Mouse (Mus musculus): ENCODE data around the gene Tmc7. TPM values are rescaled to one million over a fixed set of nuclear protein-coding genes. Genes with fewer than 3 reads are reported as not detected.
A peak's percentile ranks its signal among the peaks of the same experiment; 100 is the strongest.

The Tmc7 gene
- 10 to 100 TPM; 15.2 to 19.5 TPM for total RNA-seq (2021)

DNA sequence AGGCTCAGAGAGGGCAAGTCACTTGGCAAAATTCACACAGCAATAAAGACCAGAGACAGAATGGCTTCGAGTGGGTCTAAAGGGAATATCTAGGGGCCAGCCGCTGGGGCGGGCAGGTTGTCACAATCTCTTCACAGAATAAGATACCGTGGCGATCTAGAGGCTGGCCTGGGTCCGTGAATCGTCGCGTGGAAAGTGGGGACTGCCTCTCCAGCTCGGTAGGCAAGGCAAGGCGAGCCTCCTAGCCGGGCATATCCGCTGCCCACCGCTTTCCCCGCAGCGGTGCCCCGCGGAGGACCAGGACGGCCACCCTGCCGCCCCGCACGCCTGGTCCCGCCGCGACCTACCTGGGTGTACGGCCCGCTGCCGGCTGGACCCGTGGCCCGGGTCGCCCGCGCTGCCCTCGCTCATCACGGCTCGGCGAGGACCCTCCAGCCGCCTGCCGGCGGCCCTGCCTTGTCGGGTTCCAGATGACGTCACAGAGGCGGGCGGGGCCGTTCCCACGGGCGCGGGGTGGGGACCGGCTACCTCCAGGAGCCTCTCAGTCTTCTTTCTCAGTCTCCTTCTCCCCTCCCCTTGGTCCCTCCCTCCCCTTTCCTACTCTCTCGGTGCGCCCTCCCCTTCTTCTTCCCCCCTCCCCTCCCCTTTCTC, at the start of gene Tmc7:
TSS of gene Tmc7 (minus strand) at position 480 of the 651 bp plus-strand sequence.
- DNase-seq (ENCODE audit: low spot score in 2 of 2), result peak; percentile 81 to 88
- intact Hi-C loops (cut with DNase I), result no loop called here

- DNase-seq (ENCODE audit: low spot score in 2 of 2), result no peak
- intact Hi-C loops (cut with DNase I), result no loop called here
Observed at GRCm38 (mm10) chr7:118633951-118634350, 49.4 kb upstream of the Tmc7 start.

GRCm38 (mm10) chr7:118633094-118633493, 48.6 kb upstream of the Tmc7 start:
- DNase-seq (ENCODE audit: low spot score in 2 of 2), result no peak
- intact Hi-C loops (cut with DNase I), result no loop called here

GRCm38 (mm10) chr7:118627550-118628298, 43.2 kb upstream of the Tmc7 start:
- DNase-seq (ENCODE audit: low spot score in 2 of 2), result no peak
- intact Hi-C loops (cut with DNase I), result no loop called here

DNA sequence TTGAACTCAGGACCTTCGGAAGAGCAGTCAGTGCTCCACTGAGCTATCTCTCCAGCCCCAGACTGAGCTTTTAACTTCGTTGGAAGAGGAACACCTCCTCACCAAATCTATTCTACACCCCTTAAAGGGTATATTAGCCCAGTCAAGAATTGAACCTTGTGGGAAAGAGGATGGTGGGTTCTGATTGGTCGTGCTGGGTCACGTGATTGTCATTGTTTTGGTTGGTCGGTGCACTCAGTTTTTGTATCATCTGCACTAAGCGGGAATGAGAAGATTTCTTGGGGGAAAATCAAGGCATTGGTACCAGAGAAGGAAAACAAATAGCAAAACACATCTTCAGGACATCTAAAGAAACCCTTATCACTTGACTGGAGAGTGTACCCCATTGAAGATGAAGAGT, 36.6 kb upstream of the Tmc7 start:
- no peak for DNase-seq (ENCODE audit: low spot score in 2 of 2)
- intact Hi-C loops (cut with DNase I), result no loop called here

GRCm38 (mm10) chr7:118620243-118620906, 35.8 kb upstream of the Tmc7 start:
- DNase-seq (ENCODE audit: low spot score in 2 of 2), result no peak
- intact Hi-C loops (cut with DNase I), result no loop called here

DNA sequence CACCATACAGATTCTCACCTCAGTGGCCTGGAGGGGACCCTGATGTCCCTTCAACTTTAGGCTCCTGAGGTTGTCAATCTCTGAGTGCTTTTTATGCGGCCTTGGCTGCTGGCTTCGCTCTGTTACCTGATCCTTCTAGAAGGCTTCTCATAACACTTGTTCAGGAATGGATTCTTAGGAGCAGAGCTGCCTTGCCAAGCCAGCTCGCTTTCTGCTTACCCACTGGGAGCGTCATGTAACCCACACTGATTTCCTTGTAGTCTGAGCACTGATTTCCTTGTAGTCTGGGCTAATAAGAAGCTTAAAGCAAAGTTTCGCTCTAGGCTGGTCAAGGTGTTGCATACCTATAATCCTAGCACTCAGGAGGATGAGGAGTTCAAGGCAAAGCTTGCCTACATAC, 33.6 kb upstream of the Tmc7 start:
- intact Hi-C loops (cut with DNase I), result no loop called here
- DNase-seq (ENCODE audit: low spot score in 2 of 2), result no peak

GRCm38 (mm10) chr7:118614076-118614475, 29.5 kb upstream of the Tmc7 start:
- intact Hi-C loops (cut with DNase I), result loop anchor here (5.0 kb wide), 1 partner anchor 43 kb away; no protein-coding TSS in a partner anchor

GRCm38 (mm10) chr7:118611933-118612332, 27.4 kb upstream of the Tmc7 start:
- intact Hi-C loops (cut with DNase I), result loop anchor here (5.0 kb wide), 1 partner anchor 45 kb away; no protein-coding TSS in a partner anchor
- no peak for DNase-seq (ENCODE audit: low spot score in 2 of 2)

More at GRCm38 (mm10) chr7:118614076-118614475, 29.5 kb upstream of the Tmc7 start:
- no peak for DNase-seq (ENCODE audit: low spot score in 2 of 2)

- intact Hi-C loops (cut with DNase I), result loop anchor here (5.0 kb wide), 1 partner anchor 46 kb away; no protein-coding TSS in a partner anchor
- DNase-seq (ENCODE audit: low spot score in 2 of 2), result no peak
Observed at GRCm38 (mm10) chr7:118611185-118611749, 26.7 kb upstream of the Tmc7 start.

GRCm38 (mm10) chr7:118610721-118611120, 26.2 kb upstream of the Tmc7 start:
- intact Hi-C loops (cut with DNase I), result loop anchor here (5.0 kb wide), 1 partner anchor 47 kb away; no protein-coding TSS in a partner anchor
- no peak for DNase-seq (ENCODE audit: low spot score in 2 of 2)

DNA sequence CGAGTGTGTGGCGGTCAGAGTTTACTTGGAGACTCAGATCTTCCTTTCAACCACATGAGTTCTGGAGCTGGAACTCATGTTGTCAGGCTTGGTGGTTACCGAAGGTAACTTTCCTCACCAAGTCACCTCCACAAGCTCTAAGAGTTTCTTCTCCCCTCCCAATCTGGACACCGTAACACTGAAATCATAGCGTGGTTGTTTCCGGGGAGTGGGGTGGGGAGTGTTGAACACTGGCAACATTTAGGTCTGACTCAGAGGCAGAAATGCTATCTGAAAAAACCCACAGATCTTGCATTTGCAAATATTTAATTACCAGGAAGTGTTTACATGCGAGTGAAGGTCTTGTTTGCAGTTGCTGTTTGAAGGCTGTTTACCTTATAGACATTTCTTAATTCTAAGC, 25.3 kb upstream of the Tmc7 start:
- intact Hi-C loops (cut with DNase I), result loop anchor here (5.0 kb wide), 1 partner anchor 47 kb away; no protein-coding TSS in a partner anchor
- DNase-seq (ENCODE audit: low spot score in 2 of 2), result no peak

DNA sequence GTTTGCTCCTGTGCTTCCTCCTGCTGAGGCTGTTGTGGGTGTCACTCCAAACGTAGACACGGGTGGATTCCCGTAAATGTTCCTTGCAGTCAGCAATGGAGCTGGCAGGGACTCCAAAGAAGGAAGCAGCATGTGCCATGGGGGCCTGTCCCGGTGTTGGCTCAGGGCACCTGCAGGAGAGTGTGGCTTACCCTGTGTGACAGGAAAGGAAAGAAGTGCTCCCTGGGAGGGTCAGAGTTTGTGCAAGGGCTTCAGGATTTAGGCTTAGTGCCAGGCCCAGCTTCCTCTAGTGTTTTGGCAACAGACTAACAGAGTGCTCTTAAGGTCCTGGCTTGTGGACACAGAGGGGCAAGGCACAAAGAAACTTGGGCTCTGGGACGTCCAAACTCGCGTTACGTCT, 20.3 kb upstream of the Tmc7 start:
- DNase-seq (ENCODE audit: low spot score in 2 of 2), result no peak
- intact Hi-C loops (cut with DNase I), result no loop called here

- intact Hi-C loops (cut with DNase I), result no loop called here
- no peak for DNase-seq (ENCODE audit: low spot score in 2 of 2)
Observed at GRCm38 (mm10) chr7:118599954-118600631, 15.6 kb upstream of the Tmc7 start.

GRCm38 (mm10) chr7:118597201-118597600, 12.7 kb upstream of the Tmc7 start, which contains the start of gene Tmc5:
Gene Tmc5 (plus strand): TSS chr7:118597297.
- no peak for DNase-seq (ENCODE audit: low spot score in 2 of 2)
- intact Hi-C loops (cut with DNase I), result no loop called here

DNA sequence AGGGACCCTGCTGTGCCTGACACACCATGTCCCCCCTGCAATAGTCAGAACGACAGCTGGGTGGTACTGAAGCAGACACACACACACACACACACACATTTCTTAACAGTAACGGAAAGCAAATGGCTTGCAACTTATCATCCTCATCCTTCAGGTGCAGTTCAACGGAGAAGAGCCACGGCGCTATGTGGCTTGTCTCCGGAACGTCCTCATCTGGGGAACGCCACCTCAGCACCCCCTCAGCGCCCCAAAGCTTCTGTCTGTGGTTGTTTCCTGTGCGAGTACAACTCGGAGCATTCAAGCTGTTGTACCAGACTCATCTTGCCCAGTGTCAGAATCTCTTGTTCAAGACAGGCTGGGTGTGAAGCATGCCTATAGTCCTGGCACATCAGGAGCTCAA, 11.7 kb upstream of the Tmc7 start:
- DNase-seq (ENCODE audit: low spot score in 2 of 2), result no peak
- intact Hi-C loops (cut with DNase I), result no loop called here

DNA sequence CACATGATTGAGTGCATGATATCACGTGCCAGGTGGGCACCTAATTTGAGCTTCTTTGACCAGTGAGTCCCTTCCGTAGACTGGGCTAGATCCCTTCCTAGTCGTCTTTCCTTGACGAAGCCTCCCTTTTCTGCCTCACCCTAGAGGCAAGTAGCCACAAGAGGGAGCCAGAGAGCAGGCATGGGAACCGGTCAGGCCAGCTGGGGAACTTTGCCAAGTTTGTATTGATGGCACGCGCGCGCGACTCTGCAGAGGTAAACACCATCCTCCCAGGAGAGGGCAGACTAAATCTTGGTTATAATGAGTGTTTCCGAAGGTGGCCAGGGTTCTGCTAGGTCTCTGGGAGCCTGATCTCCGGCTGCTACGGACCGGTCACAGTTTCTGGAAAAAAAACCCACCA, 10.7 kb upstream of the Tmc7 start:
- intact Hi-C loops (cut with DNase I), result loop anchor here (1.0 kb wide), 1 partner anchor 93 kb away; no protein-coding TSS in a partner anchor
- peak; percentile 86 to 90 for DNase-seq (ENCODE audit: low spot score in 2 of 2)

- DNase-seq (ENCODE audit: low spot score in 2 of 2), result no peak
- intact Hi-C loops (cut with DNase I), result loop anchor here (1.0 kb wide), 1 partner anchor 94 kb away; no protein-coding TSS in a partner anchor
Observed at GRCm38 (mm10) chr7:118594611-118595010, 10.1 kb upstream of the Tmc7 start.
